Mouse (Mus musculus): Measurements from ENCODE around the gene Bpifb2. TPM values are rescaled to one million over a fixed set of nuclear protein-coding genes. Genes with fewer than 3 reads are reported as not detected.

Gene Bpifb2
- polyA plus RNA-seq, 1 experiment from 2014 or later, result not detected

DNA sequence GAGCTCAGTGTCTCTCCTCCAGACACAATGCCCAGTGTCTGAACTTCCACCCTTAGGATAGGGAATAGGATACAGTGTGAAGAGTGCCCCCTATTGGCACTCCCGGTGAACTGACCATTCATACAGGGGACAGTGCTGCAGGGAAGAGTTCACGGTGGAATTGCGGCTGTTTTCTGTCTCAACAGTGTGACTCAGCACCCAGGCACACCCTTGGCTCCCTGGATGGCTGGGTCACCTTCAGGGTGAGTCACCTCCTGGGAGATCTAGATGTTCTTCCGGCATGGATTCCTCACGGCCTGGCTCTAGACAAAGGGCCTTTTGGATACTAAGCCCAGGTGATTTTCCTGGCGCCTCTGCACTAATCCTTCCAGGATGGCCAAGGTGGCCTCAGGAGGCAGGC is 60.5 kb downstream of the Bpifb2 start:
- Histone ChIP-seq H3K36me3 (no peaks in the 10 kb centered on the region), H3K27me3 (no peaks in the 10 kb centered on the region), H3K9me3 (no peaks in the 10 kb centered on the region), H3K9ac (no peak overlapping the region), H3K27ac (no peak overlapping the region), H3K4me2 (replicated peaks) (no peak overlapping the region), H3K4me1 (no peaks in the 10 kb centered on the region), H3K4me3 (no peak overlapping the region)
- no peak for ATAC-seq (ENCODE audit: insufficient number of reproducible peaks, insufficient read depth, low FRiP score, low TSS enrichment)
- 90% methylated on average over 6 of the region's 6 CpGs for WGBS

DNA sequence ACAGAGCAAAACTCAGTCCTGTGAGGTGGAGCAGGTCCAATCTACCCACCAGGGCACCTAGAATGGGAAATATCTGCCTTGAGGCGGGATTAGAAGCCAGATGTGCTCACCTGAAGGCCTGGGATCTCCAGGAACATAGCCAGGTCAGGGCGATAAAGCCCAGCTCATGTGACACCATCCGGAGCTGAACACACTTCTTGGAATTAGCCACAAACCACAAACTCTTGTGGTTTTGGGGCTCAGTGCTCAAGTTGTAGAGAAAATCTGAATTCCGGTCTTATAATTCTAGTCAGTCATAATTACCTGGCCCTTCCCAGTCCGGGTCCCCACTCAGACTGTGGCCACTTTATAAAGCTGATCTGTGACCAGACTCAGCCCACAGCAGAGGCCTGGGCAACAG is 63.0 kb downstream of the Bpifb2 start, which contains the start of gene Bpifb4:
Gene Bpifb4, plus strand, starts transcription at position 370 of the 400 bp plus-strand sequence.
- no peak within 1 kb of the TSS for H3K27ac ChIP-seq
- WGBS, result 82% methylated on average over 5 of the region's 5 CpGs
- H3K36me3 ChIP-seq, result no peaks in the 10 kb centered on the region
- H3K4me2 ChIP-seq (replicated peaks), result no peak within 1 kb of the TSS
- no peaks in the 10 kb centered on the region for H3K27me3 ChIP-seq
- H3K9ac ChIP-seq, result no peak within 1 kb of the TSS
- ATAC-seq (ENCODE audit: insufficient number of reproducible peaks, insufficient read depth, low FRiP score, low TSS enrichment), result no peak
- H3K4me1 ChIP-seq, result no peaks in the 10 kb centered on the region
- H3K9me3 ChIP-seq, result no peaks in the 10 kb centered on the region
- H3K4me3 ChIP-seq, result no peak within 1 kb of the TSS

DNA sequence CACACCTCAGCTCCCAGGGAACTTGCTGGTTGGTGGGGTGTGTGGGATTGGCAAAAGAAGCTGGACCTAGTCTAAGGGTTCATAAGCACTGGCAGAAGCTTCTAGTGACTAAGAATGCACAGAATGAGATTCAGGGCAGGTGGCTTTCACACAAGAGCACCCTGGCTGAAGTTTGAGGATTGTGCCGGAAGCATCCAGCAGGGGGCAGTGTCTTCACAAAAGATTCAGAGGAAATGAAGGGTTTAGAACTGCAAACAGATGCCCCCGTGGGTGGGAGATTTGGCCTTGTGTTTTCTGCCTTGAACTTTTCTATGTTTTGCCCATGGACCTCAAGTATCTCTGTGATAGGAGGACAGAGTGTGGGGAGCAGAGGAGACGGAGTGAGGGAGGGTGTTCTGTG is 68.7 kb downstream of the Bpifb2 start:
- Histone ChIP-seq H3K4me2 (replicated peaks) (no peak overlapping the region), H3K4me3 (no peak overlapping the region), H3K27me3 (no peaks in the 10 kb centered on the region), H3K4me1 (no peaks in the 10 kb centered on the region), H3K27ac (no peak overlapping the region), H3K9ac (no peak overlapping the region), H3K9me3 (no peaks in the 10 kb centered on the region), H3K36me3 (no peaks in the 10 kb centered on the region)
- WGBS, result 41% methylated on average over 3 of the region's 3 CpGs
- ATAC-seq (ENCODE audit: insufficient number of reproducible peaks, insufficient read depth, low FRiP score, low TSS enrichment), result no peak

DNA sequence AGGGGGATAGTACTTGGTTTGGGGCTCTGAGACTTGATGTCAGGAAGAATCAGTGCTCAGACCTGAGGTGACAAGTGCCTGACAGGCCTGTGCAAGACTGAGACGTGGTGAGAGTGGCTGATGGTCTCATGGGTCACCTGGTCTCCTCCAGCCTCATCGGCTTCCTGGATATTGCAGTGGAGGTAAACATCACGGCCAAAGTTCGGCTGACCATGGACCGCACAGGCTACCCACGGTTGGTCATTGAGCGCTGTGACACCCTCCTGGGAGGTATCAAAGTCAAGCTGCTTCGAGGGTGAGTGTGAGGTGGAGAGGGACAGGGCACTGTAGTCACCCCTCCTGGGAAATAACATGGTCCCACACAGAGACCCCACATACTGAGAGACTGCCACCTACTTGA is 69.7 kb downstream of the Bpifb2 start:
- Histone ChIP-seq H3K9ac (no peak overlapping the region), H3K4me2 (replicated peaks) (no peak overlapping the region), H3K27ac (no peak overlapping the region), H3K4me3 (no peak overlapping the region), H3K36me3 (no peaks in the 10 kb centered on the region), H3K4me1 (no peaks in the 10 kb centered on the region), H3K27me3 (no peaks in the 10 kb centered on the region), H3K9me3 (no peaks in the 10 kb centered on the region)
- WGBS, result 81% methylated on average over 8 of the region's 8 CpGs
- no peak for ATAC-seq (ENCODE audit: insufficient number of reproducible peaks, insufficient read depth, low FRiP score, low TSS enrichment)

Other genes starting within 250 kb of the Bpifb2 start
- gene Commd7, start 242.3 kb upstream of the Bpifb2 start, polyA plus RNA-seq (2016; fragmentation: Nextera tagmentation; extraction: Ambion mirVana), result 71.3 and 73.0 TPM in 2 replicates
- 15.0 and 15.1 TPM in 2 replicates for gene Dnmt3b, start 225.6 kb upstream of the Bpifb2 start, polyA plus RNA-seq (2016; fragmentation: Nextera tagmentation; extraction: Ambion mirVana)
- not detected in 2 replicates for gene Dnmt3c, start 178.4 kb upstream of the Bpifb2 start, polyA plus RNA-seq (2016; fragmentation: Nextera tagmentation; extraction: Ambion mirVana)
- gene Mapre1, start 133.8 kb upstream of the Bpifb2 start, polyA plus RNA-seq (2016; fragmentation: Nextera tagmentation; extraction: Ambion mirVana), result 246 and 284 TPM in 2 replicates
- gene Efcab8, start 95.1 kb upstream of the Bpifb2 start, polyA plus RNA-seq (2016; fragmentation: Nextera tagmentation; extraction: Ambion mirVana), result 0.04 and 0.09 TPM in 2 replicates
- not detected in 2 replicates for gene Sun5, start 4.0 kb upstream of the Bpifb2 start, polyA plus RNA-seq (2016; fragmentation: Nextera tagmentation; extraction: Ambion mirVana)
- gene Bpifb6, start 25.3 kb downstream of the Bpifb2 start, polyA plus RNA-seq (2016; fragmentation: Nextera tagmentation; extraction: Ambion mirVana), result not detected in 2 replicates
- gene Bpifb3, start 43.2 kb downstream of the Bpifb2 start, polyA plus RNA-seq (2016; fragmentation: Nextera tagmentation; extraction: Ambion mirVana), result not detected in 2 replicates
- gene Bpifb4, start 63.2 kb downstream of the Bpifb2 start, polyA plus RNA-seq (2016; fragmentation: Nextera tagmentation; extraction: Ambion mirVana), result not detected in 2 replicates
- not detected in 2 replicates for gene Bpifa6, start 99.9 kb downstream of the Bpifb2 start, polyA plus RNA-seq (2016; fragmentation: Nextera tagmentation; extraction: Ambion mirVana)
- not detected in 2 replicates for gene Bpifa2, start 133.2 kb downstream of the Bpifb2 start, polyA plus RNA-seq (2016; fragmentation: Nextera tagmentation; extraction: Ambion mirVana)